Mouse (Mus musculus) spleen, adult 2 months (tissue): ENCODE measurements around the gene Cnih4.

Experiments used
- CTCF ChIP-seq: fragments of 200-500 bp; IDR thresholded peaks from 2 replicates; pipeline ENCODE4 v1.5.1; 2011; ENCODE audit warnings: mild to moderate bottlenecking, inconsistent platforms; ENCODE audit not compliant: insufficient read depth, insufficient read length, insufficient replicate concordance; ENCODE audit errors: extremely low read depth
- POLR2A ChIP-seq: fragments of 200-500 bp; IDR thresholded peaks from 2 replicates; pipeline ENCODE4 v1.6.1; 2011; ENCODE audit warnings: low read depth, low read length, inconsistent platforms

GRCm38 (mm10) chr1:181210601-181211402 lies 66.3 kb downstream of the Cnih4 start:
- TF ChIP-seq CTCF, result no peak
- no peak for TF ChIP-seq POLR2A
